Mouse (Mus musculus): ENCODE measurements at regions not wholly inside any gene's neighbourhood (a gene's known extent, or its start where the extent isn't known, plus 50 kb on each side); places are given as distances from the start of the nearest gene placed in this dataset.

DNA sequence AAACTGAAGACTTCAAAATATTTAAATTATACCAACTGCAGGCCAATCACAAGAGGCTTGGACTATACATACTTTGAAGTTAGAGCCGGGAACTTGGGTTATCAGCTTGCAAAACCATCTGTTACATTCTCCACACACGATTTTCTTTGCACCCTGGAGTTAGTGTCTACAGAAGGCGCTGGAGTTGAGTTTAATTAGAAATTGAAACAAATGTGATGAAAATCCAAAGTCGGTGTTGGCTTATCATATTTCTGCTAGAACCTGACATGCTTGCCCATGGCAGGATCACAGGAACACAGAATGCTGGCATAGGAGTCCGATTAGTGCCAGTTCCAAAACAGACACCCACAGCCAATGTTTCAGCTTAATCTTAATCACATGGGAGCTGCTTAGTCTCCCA lies 239.8 kb upstream of the Gm5148 start:
- TF ChIP-seq CTCF (IDR thresholded peaks at IDR 0.05; ENCODE audit: low read depth), result no peak

DNA sequence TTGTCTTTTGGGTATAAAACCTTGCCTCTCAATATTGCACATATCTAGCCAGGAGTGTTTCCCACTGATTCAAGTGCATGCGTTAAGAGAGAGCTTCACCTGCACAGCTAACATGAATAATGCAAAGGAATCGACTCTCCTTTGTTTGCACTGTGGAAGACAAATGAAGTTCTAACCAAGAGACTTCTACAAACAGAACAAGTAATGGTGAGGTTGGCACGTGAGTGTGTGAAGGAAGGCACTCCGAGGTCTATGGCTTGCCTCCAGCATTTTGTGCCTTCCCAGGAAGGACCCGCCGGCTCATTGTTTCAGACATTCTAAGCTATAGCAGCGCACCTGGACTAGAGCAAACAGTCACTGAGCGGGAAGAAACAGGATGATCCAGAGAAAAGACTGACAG lies 238.5 kb upstream of the Gm5148 start:
- DNase-seq (peak; percentile 50), ATAC-seq (ENCODE audit: insufficient read depth) (peak; percentile 62)
- H3K36me3 ChIP-seq (ENCODE audit: insufficient read depth), result no peaks in the 10 kb centered on the region
- TF ChIP-seq CTCF (IDR thresholded peaks at IDR 0.05; ENCODE audit: low read depth), result no peak
- no peak overlapping the region for H3K4me3 ChIP-seq (ENCODE audit: low read depth, low read length)
- H3K27ac ChIP-seq (ENCODE audit: low read depth), result peak overlapping the region; percentile 59; the same call in 1 of the 2 replicates
- no peaks in the 10 kb centered on the region for H3K27me3 ChIP-seq (ENCODE audit: insufficient read depth, low read length)
- no peaks in the 10 kb centered on the region for H3K9me3 ChIP-seq (ENCODE audit: low read depth, low read length)
- H3K4me2 ChIP-seq, result no peak overlapping the region; the same call in 1 of the 2 replicates
- WGBS, result 50% methylated on average over 8 of the region's 8 CpGs
- no peaks in the 10 kb centered on the region for H3K4me1 ChIP-seq (ENCODE audit: insufficient read depth)
- no peak overlapping the region for H3K9ac ChIP-seq

More for the DNA sequence above, 239.8 kb upstream of the Gm5148 start:
- Histone ChIP-seq H3K27ac (ENCODE audit: low read depth) (no peak overlapping the region), H3K36me3 (ENCODE audit: insufficient read depth) (no peaks in the 10 kb centered on the region), H3K9ac (no peak overlapping the region), H3K27me3 (ENCODE audit: insufficient read depth, low read length) (no peaks in the 10 kb centered on the region), H3K9me3 (ENCODE audit: low read depth, low read length) (no peaks in the 10 kb centered on the region), H3K4me3 (ENCODE audit: low read depth, low read length) (no peak overlapping the region), H3K4me2 (no peak overlapping the region), H3K4me1 (ENCODE audit: insufficient read depth) (no peaks in the 10 kb centered on the region)
- no peak for ATAC-seq (ENCODE audit: insufficient read depth)
- no peak for DNase-seq
- 63% methylated on average over 5 of the region's 5 CpGs for WGBS

- Histone ChIP-seq H3K36me3 (ENCODE audit: insufficient read depth) (no peaks in the 10 kb centered on the region), H3K9me3 (ENCODE audit: low read depth, low read length) (no peaks in the 10 kb centered on the region), H3K4me2 (no peak overlapping the region; the same call in 1 of the 2 replicates), H3K4me3 (ENCODE audit: low read depth, low read length) (no peak overlapping the region), H3K9ac (no peak overlapping the region), H3K27ac (ENCODE audit: low read depth) (peak overlapping the region; percentile 59; the same call in 1 of the 2 replicates), H3K4me1 (ENCODE audit: insufficient read depth) (no peaks in the 10 kb centered on the region), H3K27me3 (ENCODE audit: insufficient read depth, low read length) (no peaks in the 10 kb centered on the region)
- ATAC-seq (ENCODE audit: insufficient read depth) (peak; percentile 79; the same call in 1 of the 2 replicates), DNase-seq (peak; percentile 72)
- WGBS, result 59% methylated on average over 12 of the region's 12 CpGs
- no peak for TF ChIP-seq CTCF (IDR thresholded peaks at IDR 0.05; ENCODE audit: low read depth)
These were observed 237.9 kb upstream of the Gm5148 start for GRCm38 (mm10) chr3:37962043-37962810.

- H3K9ac ChIP-seq, result no peak overlapping the region
- WGBS, result 55% methylated on average over 6 of the region's 6 CpGs
- DNase-seq (no peak), ATAC-seq (ENCODE audit: insufficient read depth) (no peak)
- H3K4me1 ChIP-seq (ENCODE audit: insufficient read depth), result no peaks in the 10 kb centered on the region
- H3K9me3 ChIP-seq (ENCODE audit: low read depth, low read length), result no peaks in the 10 kb centered on the region
- H3K27me3 ChIP-seq (ENCODE audit: insufficient read depth, low read length), result no peaks in the 10 kb centered on the region
- no peak overlapping the region for H3K27ac ChIP-seq (ENCODE audit: low read depth)
- no peaks in the 10 kb centered on the region for H3K36me3 ChIP-seq (ENCODE audit: insufficient read depth)
- no peak overlapping the region for H3K4me2 ChIP-seq
- H3K4me3 ChIP-seq (ENCODE audit: low read depth, low read length), result no peak overlapping the region
- no peak for TF ChIP-seq CTCF (IDR thresholded peaks at IDR 0.05; ENCODE audit: low read depth)
These were observed 234.2 kb upstream of the Gm5148 start for GRCm38 (mm10) chr3:37958361-37958978.

DNA sequence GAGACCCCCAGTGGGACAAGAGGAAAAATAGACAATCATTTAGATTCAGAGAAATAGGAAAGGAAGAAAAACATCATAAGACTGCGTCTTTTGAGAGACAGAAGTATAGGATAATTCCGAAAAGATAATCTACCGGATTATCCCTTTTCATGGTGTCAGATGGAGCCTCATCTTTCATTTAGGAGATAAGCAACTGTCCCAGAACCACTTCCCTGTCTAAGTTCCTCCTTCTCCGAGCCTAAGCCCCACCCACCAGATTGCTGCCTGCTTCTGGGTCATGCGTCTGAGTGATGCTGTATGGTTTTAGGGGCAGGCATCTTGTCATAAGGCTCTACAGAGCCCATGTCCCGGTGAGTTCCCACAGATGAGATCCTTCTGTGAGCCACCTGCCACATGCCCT lies 232.3 kb upstream of the Gm5148 start:
- no peak overlapping the region for H3K4me2 ChIP-seq
- DNase-seq (no peak), ATAC-seq (ENCODE audit: insufficient read depth) (no peak)
- H3K27me3 ChIP-seq (ENCODE audit: insufficient read depth, low read length), result no peaks in the 10 kb centered on the region
- H3K9me3 ChIP-seq (ENCODE audit: low read depth, low read length), result no peaks in the 10 kb centered on the region
- TF ChIP-seq CTCF (IDR thresholded peaks at IDR 0.05; ENCODE audit: low read depth), result no peak
- WGBS, result 70% methylated on average over 6 of the region's 6 CpGs
- H3K4me3 ChIP-seq (ENCODE audit: low read depth, low read length), result no peak overlapping the region
- no peaks in the 10 kb centered on the region for H3K4me1 ChIP-seq (ENCODE audit: insufficient read depth)
- no peaks in the 10 kb centered on the region for H3K36me3 ChIP-seq (ENCODE audit: insufficient read depth)
- H3K9ac ChIP-seq, result no peak overlapping the region
- no peak overlapping the region for H3K27ac ChIP-seq (ENCODE audit: low read depth)

DNA sequence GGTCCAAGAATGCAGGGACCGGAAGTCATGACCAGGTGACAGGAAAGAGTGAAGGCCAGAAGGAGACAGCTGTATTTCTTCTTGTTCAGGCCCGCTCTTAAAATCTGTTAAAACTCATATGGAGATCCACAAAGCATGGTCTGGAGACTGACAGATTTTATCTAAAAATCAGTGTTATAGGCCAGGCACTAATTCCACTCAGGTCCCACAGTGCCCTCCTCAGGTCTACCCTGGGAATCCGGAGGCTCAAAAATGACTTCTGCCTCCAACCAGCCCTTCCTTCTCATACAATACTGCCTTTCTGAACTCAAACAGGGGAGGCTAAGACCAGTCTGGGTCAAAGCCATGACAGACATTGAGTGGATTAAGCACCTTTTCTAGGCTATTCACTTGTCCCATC lies 228.6 kb upstream of the Gm5148 start:
- ATAC-seq (ENCODE audit: insufficient read depth) (no peak), DNase-seq (peak; percentile 64)
- Histone ChIP-seq H3K27me3 (ENCODE audit: insufficient read depth, low read length) (no peaks in the 10 kb centered on the region), H3K27ac (ENCODE audit: low read depth) (no peak overlapping the region), H3K4me3 (ENCODE audit: low read depth, low read length) (no peak overlapping the region), H3K36me3 (ENCODE audit: insufficient read depth) (no peaks in the 10 kb centered on the region), H3K4me1 (ENCODE audit: insufficient read depth) (no peaks in the 10 kb centered on the region), H3K9me3 (ENCODE audit: low read depth, low read length) (no peaks in the 10 kb centered on the region), H3K4me2 (no peak overlapping the region), H3K9ac (no peak overlapping the region)
- WGBS, result 45% methylated on average over 3 of the region's 3 CpGs
- peak; percentile 60 for TF ChIP-seq CTCF (IDR thresholded peaks at IDR 0.05; ENCODE audit: low read depth)

DNA sequence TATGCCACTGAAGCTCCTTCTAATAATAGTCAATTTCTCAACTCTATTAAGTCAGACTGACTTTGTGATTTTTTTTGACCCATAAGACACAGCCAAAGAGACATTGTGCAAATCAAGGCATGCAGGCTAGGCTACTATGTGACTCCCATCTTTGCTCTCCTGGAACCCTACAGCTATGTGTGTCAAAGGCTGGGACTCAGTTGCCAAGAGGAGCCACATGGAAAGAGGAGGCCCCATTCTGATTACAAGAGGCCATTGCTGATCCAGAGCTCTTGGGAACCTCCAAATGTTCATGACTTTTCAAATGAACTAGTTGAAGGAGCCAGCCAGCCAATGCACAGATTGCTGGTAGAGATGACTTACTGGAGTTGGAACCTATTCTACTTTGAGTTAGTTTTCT lies 228.0 kb upstream of the Gm5148 start:
- Histone ChIP-seq H3K27ac (ENCODE audit: low read depth) (no peak overlapping the region), H3K4me2 (no peak overlapping the region), H3K27me3 (ENCODE audit: insufficient read depth, low read length) (no peaks in the 10 kb centered on the region), H3K4me1 (ENCODE audit: insufficient read depth) (no peaks in the 10 kb centered on the region), H3K36me3 (ENCODE audit: insufficient read depth) (no peaks in the 10 kb centered on the region), H3K9me3 (ENCODE audit: low read depth, low read length) (no peaks in the 10 kb centered on the region), H3K4me3 (ENCODE audit: low read depth, low read length) (no peak overlapping the region), H3K9ac (no peak overlapping the region)
- no peak for TF ChIP-seq CTCF (IDR thresholded peaks at IDR 0.05; ENCODE audit: low read depth)
- ATAC-seq (ENCODE audit: insufficient read depth), result no peak
- DNase-seq, result no peak
